Mouse (Mus musculus): ENCODE data around the gene Hoxc8. TPM values are rescaled to one million over a fixed set of nuclear protein-coding genes. Genes with fewer than 3 reads are reported as not detected.

Gene Hoxc8
- polyA plus RNA-seq, 1 experiment = not detected

GRCm38 (mm10) chr15:102970740-102971139, 19.7 kb upstream of the Hoxc8 start:
- no peaks in the 10 kb centered on the region for H3K36me3 ChIP-seq (ENCODE audit: control insufficient read depth, insufficient read depth, low read length)
- no peak overlapping the region for H3K4me3 ChIP-seq (ENCODE audit: extremely low read depth, insufficient read depth, insufficient read length)
- H3K4me1 ChIP-seq (ENCODE audit: control insufficient read depth, insufficient read depth, insufficient read length) = no peaks in the 10 kb centered on the region
- no peak for TF ChIP-seq POLR2A (IDR thresholded peaks at IDR 0.05; ENCODE audit: low read depth, low read length)
- peaks cover 38% of the 10 kb centered on the region for H3K27me3 ChIP-seq (ENCODE audit: control insufficient read depth, insufficient read depth, low read length)
- no peak overlapping the region for H3K27ac ChIP-seq (ENCODE audit: insufficient read depth, low read length)
- no peak for DNase-seq (ENCODE audit: low read depth in 1 of 2, low spot score in 2 of 2)
- 1% methylated on average over 12 of the region's 12 CpGs for WGBS

- Histone ChIP-seq H3K27ac (ENCODE audit: insufficient read depth, low read length) (no peak overlapping the region), H3K4me3 (ENCODE audit: extremely low read depth, insufficient read depth, insufficient read length) (no peak overlapping the region), H3K36me3 (ENCODE audit: control insufficient read depth, insufficient read depth, low read length) (no peaks in the 10 kb centered on the region), H3K4me1 (ENCODE audit: control insufficient read depth, insufficient read depth, insufficient read length) (peaks cover 9% of the 10 kb centered on the region; the same call in 1 of the 2 replicates), H3K27me3 (ENCODE audit: control insufficient read depth, insufficient read depth, low read length) (peaks cover 35% of the 10 kb centered on the region)
- no peak for TF ChIP-seq CTCF (IDR thresholded peaks at IDR 0.05; ENCODE audit: extremely low read depth, insufficient read depth, insufficient read length, insufficient replicate concordance)
- no peak for DNase-seq (ENCODE audit: low read depth in 1 of 2, low spot score in 2 of 2)
- WGBS = 4% methylated on average over 21 of the region's 21 CpGs
Observed at GRCm38 (mm10) chr15:102972254-102972653, 18.2 kb upstream of the Hoxc8 start.

- Histone ChIP-seq H3K4me3 (ENCODE audit: extremely low read depth, insufficient read depth, insufficient read length) (no peak overlapping the region), H3K27me3 (ENCODE audit: control insufficient read depth, insufficient read depth, low read length) (peaks cover 36% of the 10 kb centered on the region)
- WGBS = 7% methylated on average over 6 of the region's 6 CpGs
Observed at GRCm38 (mm10) chr15:102972753-102973152, 17.7 kb upstream of the Hoxc8 start.

GRCm38 (mm10) chr15:102975034-102975433, 15.4 kb upstream of the Hoxc8 start:
- 23% methylated on average over 7 of the region's 7 CpGs for WGBS
- no peak overlapping the region for H3K27ac ChIP-seq (ENCODE audit: insufficient read depth, low read length)
- H3K4me3 ChIP-seq (ENCODE audit: extremely low read depth, insufficient read depth, insufficient read length) = no peak overlapping the region
- TF ChIP-seq POLR2A (IDR thresholded peaks at IDR 0.05; ENCODE audit: low read depth, low read length) = no peak
- no peak for TF ChIP-seq CTCF (IDR thresholded peaks at IDR 0.05; ENCODE audit: extremely low read depth, insufficient read depth, insufficient read length, insufficient replicate concordance)
- H3K27me3 ChIP-seq (ENCODE audit: control insufficient read depth, insufficient read depth, low read length) = peaks cover 42% of the 10 kb centered on the region
- H3K4me1 ChIP-seq (ENCODE audit: control insufficient read depth, insufficient read depth, insufficient read length) = peaks cover 9% of the 10 kb centered on the region; the same call in 1 of the 2 replicates
- H3K36me3 ChIP-seq (ENCODE audit: control insufficient read depth, insufficient read depth, low read length) = no peaks in the 10 kb centered on the region
- DNase-seq (ENCODE audit: low read depth in 1 of 2, low spot score in 2 of 2) = no peak

More at GRCm38 (mm10) chr15:102972753-102973152, 17.7 kb upstream of the Hoxc8 start:
- Histone ChIP-seq H3K4me1 (ENCODE audit: control insufficient read depth, insufficient read depth, insufficient read length) (peaks cover 9% of the 10 kb centered on the region; the same call in 1 of the 2 replicates), H3K36me3 (ENCODE audit: control insufficient read depth, insufficient read depth, low read length) (no peaks in the 10 kb centered on the region), H3K27ac (ENCODE audit: insufficient read depth, low read length) (no peak overlapping the region)
- TF ChIP-seq CTCF (IDR thresholded peaks at IDR 0.05; ENCODE audit: extremely low read depth, insufficient read depth, insufficient read length, insufficient replicate concordance) (no peak), POLR2A (IDR thresholded peaks at IDR 0.05; ENCODE audit: low read depth, low read length) (no peak)
- no peak for DNase-seq (ENCODE audit: low read depth in 1 of 2, low spot score in 2 of 2)

GRCm38 (mm10) chr15:102975688-102976111, 14.7 kb upstream of the Hoxc8 start:
- TF ChIP-seq POLR2A (IDR thresholded peaks at IDR 0.05; ENCODE audit: low read depth, low read length) = no peak
- no peak for TF ChIP-seq CTCF (IDR thresholded peaks at IDR 0.05; ENCODE audit: extremely low read depth, insufficient read depth, insufficient read length, insufficient replicate concordance)
- Histone ChIP-seq H3K27ac (ENCODE audit: insufficient read depth, low read length) (no peak overlapping the region), H3K36me3 (ENCODE audit: control insufficient read depth, insufficient read depth, low read length) (no peaks in the 10 kb centered on the region), H3K4me3 (ENCODE audit: extremely low read depth, insufficient read depth, insufficient read length) (no peak overlapping the region), H3K27me3 (ENCODE audit: control insufficient read depth, insufficient read depth, low read length) (peaks cover 41% of the 10 kb centered on the region), H3K4me1 (ENCODE audit: control insufficient read depth, insufficient read depth, insufficient read length) (peaks cover 9% of the 10 kb centered on the region; the same call in 1 of the 2 replicates)
- DNase-seq (ENCODE audit: low read depth in 1 of 2, low spot score in 2 of 2) = no peak
- 7% methylated on average over 21 of the region's 21 CpGs for WGBS

GRCm38 (mm10) chr15:102976171-102976570, 14.2 kb upstream of the Hoxc8 start, which contains the start of gene Hoxc9:
Gene Hoxc9 (plus strand): TSS chr15:102976439.
- Histone ChIP-seq H3K4me1 (ENCODE audit: control insufficient read depth, insufficient read depth, insufficient read length) (peaks cover 9% of the 10 kb centered on the region; the same call in 1 of the 2 replicates), H3K27ac (ENCODE audit: insufficient read depth, low read length) (no peak within 1 kb of the TSS)
- DNase-seq (ENCODE audit: low read depth in 1 of 2, low spot score in 2 of 2) = no peak

GRCm38 (mm10) chr15:102976631-102977422, 13.6 kb upstream of the Hoxc8 start:
- TF ChIP-seq CTCF (IDR thresholded peaks at IDR 0.05; ENCODE audit: extremely low read depth, insufficient read depth, insufficient read length, insufficient replicate concordance) = no peak
- no peak for TF ChIP-seq POLR2A (IDR thresholded peaks at IDR 0.05; ENCODE audit: low read depth, low read length)
- peaks cover 12% of the 10 kb centered on the region for H3K4me1 ChIP-seq (ENCODE audit: control insufficient read depth, insufficient read depth, insufficient read length)
- H3K4me3 ChIP-seq (ENCODE audit: extremely low read depth, insufficient read depth, insufficient read length) = peak overlapping the region; percentile 42
- WGBS = 3% methylated on average over 36 of the region's 37 CpGs
- no peaks in the 10 kb centered on the region for H3K36me3 ChIP-seq (ENCODE audit: control insufficient read depth, insufficient read depth, low read length)
- DNase-seq (ENCODE audit: low read depth in 1 of 2, low spot score in 2 of 2) = no peak
- no peak overlapping the region for H3K27ac ChIP-seq (ENCODE audit: insufficient read depth, low read length)
- peaks cover 52% of the 10 kb centered on the region for H3K27me3 ChIP-seq (ENCODE audit: control insufficient read depth, insufficient read depth, low read length)

More at GRCm38 (mm10) chr15:102976171-102976570, 14.2 kb upstream of the Hoxc8 start, which contains the start of gene Hoxc9:
- H3K4me3 ChIP-seq (ENCODE audit: extremely low read depth, insufficient read depth, insufficient read length) = peak within 1 kb of the TSS; percentile 42
- H3K27me3 ChIP-seq (ENCODE audit: control insufficient read depth, insufficient read depth, low read length) = peaks cover 46% of the 10 kb centered on the region
- no peak for TF ChIP-seq POLR2A (IDR thresholded peaks at IDR 0.05; ENCODE audit: low read depth, low read length)
- TF ChIP-seq CTCF (IDR thresholded peaks at IDR 0.05; ENCODE audit: extremely low read depth, insufficient read depth, insufficient read length, insufficient replicate concordance) = no peak
- WGBS = 3% methylated on average over 19 of the region's 20 CpGs
- no peaks in the 10 kb centered on the region for H3K36me3 ChIP-seq (ENCODE audit: control insufficient read depth, insufficient read depth, low read length)

Data from spleen, adult 2 months (tissue).